Mouse (Mus musculus) MEL (cell line): ENCODE data around the gene Cd180. TPM values are rescaled to one million over a fixed set of nuclear protein-coding genes. Genes with fewer than 3 reads are reported as not detected.

Experiments
- DNase-seq: peaks from one replicate; pipeline ENCODE4 v3.0.0; 2011; ENCODE audit warnings: low read depth, low spot score
- H3K27ac ChIP-seq: 2 replicates; pipeline ENCODE4 v1.5.1; 2012; ENCODE audit warnings: low read depth, mild to moderate bottlenecking, control low read depth, low read length, moderate library complexity; ENCODE audit not compliant: control insufficient read depth
- H3K27me3 ChIP-seq, 2 experiments: fragments of 150-350 bp in 1 of 2; sonication (generic) in 1 of 2; 2 replicates each; pipeline ENCODE4 v1.6.1; 2012; ENCODE audit warnings: low read length in 2 of 2, mild to moderate bottlenecking in 2 of 2, improper control_type of control experiment in 1 of 2, moderate library complexity in 1 of 2; ENCODE audit not compliant: insufficient read depth in 2 of 2, control insufficient read depth in 1 of 2
- H3K36me3 ChIP-seq, 2 experiments: 2 replicates each; pipeline ENCODE4 v1.6.1; 2012 to 2014; ENCODE audit warnings: low read length in 2 of 2, improper control_type of control experiment in 1 of 2, inconsistent platforms in 1 of 2, mild to moderate bottlenecking in 1 of 2; ENCODE audit not compliant: insufficient read depth in 2 of 2, control insufficient read depth in 1 of 2
- H3K4me1 ChIP-seq, 2 experiments: fragments of 150-350 bp in 1 of 2; sonication (generic) in 1 of 2; 2 replicates each; pipeline ENCODE4 v1.6.1; 2012; ENCODE audit warnings: low read length in 2 of 2, improper control_type of control experiment in 1 of 2, mild to moderate bottlenecking in 1 of 2; ENCODE audit not compliant: insufficient read depth in 2 of 2, control insufficient read depth in 1 of 2
- H3K4me3 ChIP-seq, 2 experiments: fragments of 150-350 bp in 1 of 2; sonication (generic) in 1 of 2; 2 replicates each; pipeline ENCODE4 v1.5.1; 2012; ENCODE audit warnings: low read depth in 2 of 2, low read length in 2 of 2, mild to moderate bottlenecking in 2 of 2, moderate library complexity in 2 of 2, control low read depth in 1 of 2, improper control_type of control experiment in 1 of 2; ENCODE audit not compliant: control insufficient read depth in 1 of 2, insufficient read depth in 1 of 2
- H3K79me2 ChIP-seq: 2 replicates; pipeline ENCODE4 v1.6.1; 2012; ENCODE audit warnings: mild to moderate bottlenecking, low read length, moderate library complexity; ENCODE audit not compliant: control insufficient read depth, poor library complexity, insufficient read depth
- H3K9ac ChIP-seq: 2 replicates; pipeline ENCODE4 v1.6.1; 2012; ENCODE audit warnings: low read depth, mild to moderate bottlenecking, control low read depth, low read length, moderate library complexity; ENCODE audit not compliant: control insufficient read depth, poor library complexity, severe bottlenecking
- H3K9me3 ChIP-seq: fragments of 150-350 bp; sonication (generic); replicated peaks from 2 replicates; pipeline ENCODE4 v1.6.1; 2012; ENCODE audit warnings: mild to moderate bottlenecking, low read length, improper control_type of control experiment, moderate library complexity; ENCODE audit not compliant: insufficient read depth
- CHD2 ChIP-seq: IDR thresholded peaks from 2 replicates; pipeline ENCODE4 v1.6.1; 2011; ENCODE audit warnings: low read length, improper control_type of control experiment
- CTCF ChIP-seq, 3 experiments: IDR thresholded peaks in 2 of 3; conservative IDR thresholded peaks in 1 of 3; 2 replicates each; pipeline ENCODE4 v1.5.1; 2011 to 2012; ENCODE audit warnings: low read length in 3 of 3, low read depth in 2 of 3, mild to moderate bottlenecking in 2 of 3, improper control_type of control experiment in 1 of 3, inconsistent platforms in 1 of 3, mixed read lengths in 1 of 3, moderate library complexity in 1 of 3; ENCODE audit not compliant: control insufficient read depth in 1 of 3, insufficient read depth in 1 of 3, poor library complexity in 1 of 3, severe bottlenecking in 1 of 3
- ELF1 ChIP-seq: IDR thresholded peaks from 2 replicates; pipeline ENCODE4 v1.6.1; 2014; ENCODE audit warnings: low read depth, mild to moderate bottlenecking, inconsistent platforms, low read length, improper control_type of control experiment, moderate library complexity
- EP300 ChIP-seq, 2 experiments: IDR thresholded peaks; 2 replicates each; pipeline ENCODE4 v1.6.1; 2011; ENCODE audit warnings: improper control_type of control experiment in 2 of 2, low read length in 2 of 2, low read depth in 1 of 2, mild to moderate bottlenecking in 1 of 2
- GATA1 ChIP-seq: IDR thresholded peaks from 2 replicates; pipeline ENCODE4 v1.6.1; 2011; ENCODE audit warnings: low read depth, low read length, improper control_type of control experiment
- MAFK ChIP-seq: IDR thresholded peaks from 2 replicates; pipeline ENCODE4 v1.6.1; 2011; ENCODE audit warnings: low read depth, mild to moderate bottlenecking, low read length, improper control_type of control experiment, borderline replicate concordance
- MAX ChIP-seq: IDR thresholded peaks from 2 replicates; pipeline ENCODE4 v1.6.1; 2011; ENCODE audit warnings: low read length, improper control_type of control experiment
- MYB ChIP-seq: IDR thresholded peaks from 2 replicates; pipeline ENCODE4 v1.6.1; 2011; ENCODE audit warnings: mild to moderate bottlenecking, low read depth, low read length, improper control_type of control experiment
- POLR2AphosphoS5 ChIP-seq: IDR thresholded peaks from 2 replicates; pipeline ENCODE4 v1.6.1; 2012; ENCODE audit warnings: low read depth, borderline replicate concordance, mild to moderate bottlenecking, inconsistent platforms, low read length, moderate library complexity, mixed read lengths
- SIN3A ChIP-seq: IDR thresholded peaks from 2 replicates; pipeline ENCODE4 v1.6.1; 2012; ENCODE audit warnings: low read length, improper control_type of control experiment, inconsistent platforms
- SMC3 ChIP-seq: IDR thresholded peaks from 2 replicates; pipeline ENCODE4 v1.6.1; 2011; ENCODE audit warnings: low read depth, low read length, improper control_type of control experiment
- TAL1 ChIP-seq: IDR thresholded peaks from 2 replicates; pipeline ENCODE4 v1.6.1; 2012; ENCODE audit warnings: mild to moderate bottlenecking, inconsistent platforms, low read length, moderate library complexity, mixed read lengths
- TCF12 ChIP-seq: IDR thresholded peaks from 2 replicates; pipeline ENCODE4 v1.6.1; 2014; ENCODE audit warnings: low read depth, mild to moderate bottlenecking, inconsistent platforms, low read length, improper control_type of control experiment, moderate library complexity
- ZC3H11A ChIP-seq: IDR thresholded peaks from 2 replicates; pipeline ENCODE4 v1.6.1; 2012; ENCODE audit warnings: low read depth, mild to moderate bottlenecking, inconsistent platforms, low read length, improper control_type of control experiment
- ZKSCAN1 ChIP-seq: IDR thresholded peaks from 2 replicates; pipeline ENCODE4 v1.6.1; 2012; ENCODE audit warnings: low read depth, mild to moderate bottlenecking, inconsistent platforms, low read length, improper control_type of control experiment, moderate library complexity
- ZMIZ1 ChIP-seq: IDR thresholded peaks from 2 replicates; pipeline ENCODE4 v1.6.1; 2012; ENCODE audit warnings: low read depth, mild to moderate bottlenecking, inconsistent platforms, low read length, improper control_type of control experiment, moderate library complexity
- polyA plus RNA-seq, 2 experiments: library from polyadenylated mRNA; stranded (reverse) in 1 of 2; unstranded in 1 of 2; fragments of >175 nt in 1 of 2; fragments of >200 nt in 1 of 2; gene quantifications; 2 replicates each; pipeline versions ENCODE4 v1.2.1 to v1.2.4; 2012; ENCODE audit warnings: low replicate concordance in 2 of 2, low read depth in 1 of 2; ENCODE audit not compliant: insufficient read length in 2 of 2, insufficient read depth in 1 of 2, missing spikeins in 1 of 2
- total RNA-seq: library from RNA; depleted of rRNA; stranded (reverse); fragments of 300-350 nt; gene quantifications from 2 replicates; pipeline ENCODE4 v1.2.3, GENCODE M21; 2012

Gene Cd180
- total and polyA plus RNA-seq, 3 experiments, result 0.12 to 1.8 TPM; not detected in 1

GRCm38 (mm10) chr13:102644789-102645551, 48.4 kb upstream of the Cd180 start:
- DNase-seq, result peak; percentile 80
- Histone ChIP-seq H3K27ac (no peak overlapping the region), H3K27me3 (no peaks in the 10 kb centered on the region), H3K4me1 (no peaks in the 10 kb centered on the region), H3K9ac (0 out of 2 replicates have a peak overlapping the region, but pooled peaks have one; percentile 27), H3K4me3 (peak overlapping the region in 1 of 2 experiments; percentile 29; a peak in 2 of 4 replicates), H3K9me3 (no peaks in the 10 kb centered on the region), H3K79me2 (no peaks in the 10 kb centered on the region), H3K36me3 (no peaks in the 10 kb centered on the region)
- TF ChIP-seq ZKSCAN1 (no peak), ZC3H11A (peak; percentile 88), CTCF (IDR thresholded peaks at IDR 0.05 in 2 of 3, conservative IDR thresholded peaks at IDR 0.05 in 1 of 3; ENCODE audit: control insufficient read depth in 1 of 3, insufficient read depth in 1 of 3, low read depth in 2 of 3, low read length in 3 of 3, poor library complexity in 1 of 3, severe bottlenecking in 1 of 3) (peak; percentile 48 to 90 (median 55)), SMC3 (peak; percentile 92), POLR2AphosphoS5 (no peak)

- no peak overlapping the region for H3K9ac ChIP-seq
- no peak overlapping the region for H3K4me3 ChIP-seq
- no peaks in the 10 kb centered on the region for H3K9me3 ChIP-seq
- DNase-seq, result no peak
- TF ChIP-seq CHD2, result no peak
- no peaks in the 10 kb centered on the region for H3K27me3 ChIP-seq
- no peak overlapping the region for H3K27ac ChIP-seq
- no peaks in the 10 kb centered on the region for H3K4me1 ChIP-seq
- no peaks in the 10 kb centered on the region for H3K36me3 ChIP-seq
- no peaks in the 10 kb centered on the region for H3K79me2 ChIP-seq
These were observed 47.0 kb upstream of the Cd180 start for GRCm38 (mm10) chr13:102646271-102646771.

DNA sequence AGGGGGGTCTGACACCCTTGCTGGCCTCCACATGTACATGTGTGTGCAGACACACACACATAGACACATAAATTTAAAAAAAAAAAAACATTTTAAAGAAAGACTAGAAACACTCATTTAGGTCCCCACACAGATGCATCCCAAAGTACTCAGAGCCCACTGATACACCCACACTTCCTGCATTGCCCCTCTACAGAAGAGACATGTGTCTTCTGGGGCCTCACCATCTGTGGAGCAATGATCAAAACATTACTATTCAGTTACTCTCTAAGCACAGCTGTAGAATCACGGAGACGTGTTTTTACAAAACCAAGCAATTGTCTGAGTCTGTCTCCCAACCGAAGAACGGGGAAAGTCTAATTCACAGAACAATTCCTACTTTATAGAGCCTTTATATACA, 45.8 kb upstream of the Cd180 start:
- no peak overlapping the region for H3K4me3 ChIP-seq
- no peaks in the 10 kb centered on the region for H3K9me3 ChIP-seq
- no peak overlapping the region for H3K9ac ChIP-seq
- no peaks in the 10 kb centered on the region for H3K79me2 ChIP-seq
- no peaks in the 10 kb centered on the region for H3K27me3 ChIP-seq
- no peak for DNase-seq
- H3K36me3 ChIP-seq, result no peaks in the 10 kb centered on the region
- no peak overlapping the region for H3K27ac ChIP-seq
- H3K4me1 ChIP-seq, result no peaks in the 10 kb centered on the region
- TF ChIP-seq SIN3A (no peak), MYB (no peak), TAL1 (no peak), MAFK (no peak), CTCF (IDR thresholded peaks at IDR 0.05 in 2 of 3, conservative IDR thresholded peaks at IDR 0.05 in 1 of 3; ENCODE audit: control insufficient read depth in 1 of 3, insufficient read depth in 1 of 3, low read depth in 2 of 3, low read length in 3 of 3, poor library complexity in 1 of 3, severe bottlenecking in 1 of 3) (no peak), EP300 (IDR thresholded peaks at IDR 0.05; ENCODE audit: low read depth in 1 of 2, low read length in 2 of 2) (no peak), ZKSCAN1 (no peak), ELF1 (no peak), TCF12 (no peak), GATA1 (no peak), ZC3H11A (no peak), MAX (no peak), ZMIZ1 (no peak)
